ENCODE assay signal across 28 mouse cellular contexts in the genomic region with DNA sequence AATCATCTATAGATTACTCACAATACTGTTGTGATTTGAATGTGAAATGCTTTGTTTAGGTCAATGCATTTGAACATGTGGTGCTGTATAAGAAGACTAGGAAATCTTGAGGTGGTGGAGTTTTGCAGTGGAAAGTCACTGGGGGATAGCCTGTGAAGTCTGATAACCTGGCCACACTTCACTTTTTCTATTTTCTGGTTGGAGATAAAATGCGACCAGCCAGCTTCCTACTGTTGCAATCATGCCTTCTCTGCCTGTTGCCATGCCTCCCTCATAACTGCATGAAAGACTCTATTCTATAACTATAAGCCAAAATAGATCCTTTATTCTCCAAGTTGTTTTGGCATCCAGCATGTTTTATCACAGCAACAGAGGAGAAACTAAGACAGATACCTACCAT.
"Had no signal": no experiment of that assay in that cellular context is flagged by ENCODE, and none has a peak within 500 bp of the region (broad histone marks: within the 10 kb centered on the region; RNA-seq: fewer than 3 reads in every experiment).

No protein-coding gene starts in this region.

- H3K9ac ChIP-seq: embryonic facial prominence, embryonic 12.5 days; embryonic facial prominence, embryonic 13.5 days; embryonic facial prominence, embryonic 15.5 days; forebrain, embryonic 12.5 days; forebrain, embryonic 13.5 days; forebrain, embryonic 15.5 days; forebrain, postnatal 0 days had no signal

- H3K4me3 ChIP-seq: embryonic facial prominence, embryonic 10.5 days; embryonic facial prominence, embryonic 12.5 days; embryonic facial prominence, embryonic 13.5 days; embryonic facial prominence, embryonic 15.5 days; erythroblast, embryonic 14.5 days; forebrain, embryonic 10.5 days; forebrain, embryonic 12.5 days; forebrain, embryonic 13.5 days; forebrain, embryonic 15.5 days; gastrocnemius, adult 2 months had no signal

- H3K36me3 ChIP-seq: embryonic facial prominence, embryonic 10.5 days; embryonic facial prominence, embryonic 12.5 days; embryonic facial prominence, embryonic 13.5 days; embryonic facial prominence, embryonic 15.5 days; forebrain, embryonic 10.5 days; forebrain, embryonic 12.5 days; forebrain, embryonic 15.5 days had no signal

- H3K4me1 ChIP-seq: embryonic facial prominence, embryonic 10.5 days; embryonic facial prominence, embryonic 12.5 days; embryonic facial prominence, embryonic 13.5 days; embryonic facial prominence, embryonic 15.5 days; forebrain, embryonic 10.5 days; forebrain, embryonic 12.5 days; forebrain, embryonic 13.5 days; forebrain, embryonic 15.5 days had no signal

- H3K27ac ChIP-seq: embryonic facial prominence, embryonic 10.5 days; embryonic facial prominence, embryonic 12.5 days; embryonic facial prominence, embryonic 13.5 days; embryonic facial prominence, embryonic 15.5 days; forebrain, embryonic 10.5 days; forebrain, embryonic 12.5 days; forebrain, embryonic 13.5 days; forebrain, embryonic 15.5 days; gastrocnemius, adult 2 months had no signal

- ATAC-seq: forebrain, embryonic 13.5 days; forebrain, embryonic 14.5 days; forebrain, embryonic 15.5 days; forebrain, embryonic 16.5 days; forebrain, postnatal 0 days had no signal

- H3K27me3 ChIP-seq: embryonic facial prominence, embryonic 12.5 days; embryonic facial prominence, embryonic 13.5 days; embryonic facial prominence, embryonic 15.5 days; forebrain, embryonic 12.5 days; forebrain, embryonic 13.5 days; forebrain, embryonic 15.5 days had no signal

- H3K4me2 ChIP-seq: embryonic facial prominence, embryonic 12.5 days; embryonic facial prominence, embryonic 13.5 days; embryonic facial prominence, embryonic 15.5 days; forebrain, embryonic 12.5 days; forebrain, embryonic 13.5 days; forebrain, embryonic 15.5 days had no signal

- H3K9me3 ChIP-seq: embryonic facial prominence, embryonic 10.5 days; embryonic facial prominence, embryonic 12.5 days; embryonic facial prominence, embryonic 13.5 days; embryonic facial prominence, embryonic 15.5 days; forebrain, embryonic 10.5 days; forebrain, embryonic 12.5 days; forebrain, embryonic 13.5 days; forebrain, embryonic 15.5 days had no signal

- DNase-seq: cerebellum, adult 2 months; cerebellum, adult 8-10 months; cerebellum, adult 9-10 months; cerebellum, adult 9-11 months; cerebellum, postnatal 10 days; cerebellum, postnatal 14 days; cerebellum, postnatal 25 days; cerebellum, postnatal 36 days; embryo, embryonic 11 days; forebrain, postnatal 0 days; gastrocnemius, adult 2 months; gastrocnemius, postnatal 10 days; gastrocnemius, postnatal 14 days; gastrocnemius, postnatal 25 days; gastrocnemius, postnatal 36 days; heart, adult 11 months; heart, adult 18-20 months had no signal
